ENCODE assay signal across 11 mouse cellular contexts in the genomic region with DNA sequence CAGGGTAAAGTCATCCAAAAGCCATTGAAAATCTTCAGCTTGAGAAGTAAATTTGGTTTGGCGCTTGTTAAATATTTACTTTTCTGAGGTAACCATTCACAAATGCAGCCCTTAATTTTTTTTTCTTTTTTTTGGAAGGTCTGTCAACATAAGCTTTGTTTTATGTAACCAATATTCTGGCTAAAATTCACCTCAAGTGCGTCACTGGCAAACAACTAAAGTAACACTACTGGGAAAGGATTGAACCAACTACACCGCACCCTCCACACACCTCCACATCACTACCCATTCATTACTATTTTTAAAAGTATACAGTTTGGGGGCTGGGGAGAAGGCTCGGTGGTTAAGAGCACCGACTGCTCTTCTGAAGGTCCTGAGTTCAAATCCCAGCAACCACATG. TPM values are rescaled to one million over a fixed set of nuclear protein-coding genes. Genes with fewer than 3 reads are reported as not detected.
DNase-seq lines count a peak whose midpoint lies in the region; ATAC-seq lines count a peak whose summit lies in the region.
"Had no signal": no experiment of that assay in that cellular context is flagged by ENCODE, and none has a peak within 500 bp of the region (broad histone marks: within the 10 kb centered on the region; RNA-seq: fewer than 3 reads in every experiment).

No protein-coding gene starts in this region.

- H3K4me1 ChIP-seq in intestine, embryonic 14.5 days (replicated peaks; ENCODE audit: control insufficient read depth, insufficient read depth, low read length): 0 out of 2 replicates have a peak, but pooled peaks cover 7% of the 10 kb centered on the region
- peaks cover 36% of the 10 kb centered on the region for H3K4me1 ChIP-seq in limb, embryonic 15.5 days
- peaks cover 4% of the 10 kb centered on the region; the same call in 1 of the 2 replicates for H3K4me1 ChIP-seq in forebrain, embryonic 11.5 days (replicated peaks; ENCODE audit: control insufficient read depth, insufficient read depth, low read length)

- DNase-seq in kidney, adult 9 months: peak; percentile 74
- DNase-seq in kidney, adult 11 months: no peak
- DNase-seq in intestine, embryonic 14.5 days (ENCODE audit: low spot score): no peak
- peak; percentile 84 for DNase-seq in lung, postnatal 36 days
- no peak for DNase-seq in forebrain, embryonic 11.5 days (ENCODE audit: low spot score)
- no peak for DNase-seq in left cerebral cortex, postnatal 10 days (ENCODE audit: extremely low spot score in 1 of 2, low spot score in 2 of 2)
- DNase-seq: adrenal gland, postnatal 25 days; gastrocnemius, postnatal 36 days; heart, postnatal 36 days had no signal

- WGBS in intestine, embryonic 14.5 days: 52% methylated on average over 5 of the region's 5 CpGs
- 85% methylated on average over 5 of the region's 5 CpGs for WGBS in limb, embryonic 15.5 days
- 95% methylated on average over 5 of the region's 5 CpGs for WGBS in forebrain, embryonic 11.5 days

- H3K4me3 ChIP-seq in intestine, embryonic 14.5 days (ENCODE audit: low read depth, low read length): peak overlapping the region; percentile 62
- H3K4me3 ChIP-seq in limb, embryonic 15.5 days: no peak overlapping the region
- H3K4me3 ChIP-seq in forebrain, embryonic 11.5 days (ENCODE audit: low read depth, low read length): no peak overlapping the region

- intact Hi-C loops in left cerebral cortex, postnatal 10 days (cut with DNase I): no loop called here

- H3K9ac ChIP-seq in intestine, embryonic 14.5 days (ENCODE audit: low read length): no peak overlapping the region; the same call in 1 of the 2 replicates
- no peak overlapping the region for H3K9ac ChIP-seq in limb, embryonic 15.5 days
- H3K9ac ChIP-seq in forebrain, embryonic 11.5 days (ENCODE audit: low read length): no peak overlapping the region

- H3K4me2 ChIP-seq in intestine, embryonic 14.5 days (ENCODE audit: low read length): peak overlapping the region; percentile 56
- H3K4me2 ChIP-seq in limb, embryonic 15.5 days: peak overlapping the region; percentile 68; the same call in 1 of the 2 replicates
- no peak overlapping the region for H3K4me2 ChIP-seq in forebrain, embryonic 11.5 days (ENCODE audit: low read depth, low read length, severe bottlenecking)

- no peaks in the 10 kb centered on the region for H3K27me3 ChIP-seq in intestine, embryonic 14.5 days (replicated peaks; ENCODE audit: control insufficient read depth, insufficient read depth, low read length)
- H3K27me3 ChIP-seq in limb, embryonic 15.5 days: no peaks in the 10 kb centered on the region
- H3K27me3 ChIP-seq in forebrain, embryonic 11.5 days (ENCODE audit: control insufficient read depth, insufficient read depth, low read length): peaks cover 5% of the 10 kb centered on the region; the same call in 1 of the 2 replicates

- no peak for ATAC-seq in intestine, embryonic 14.5 days (replicated peaks; ENCODE audit: low FRiP score, low TSS enrichment, low read depth)
- ATAC-seq in limb, embryonic 15.5 days (ENCODE audit: insufficient number of reproducible peaks, low FRiP score, low TSS enrichment, low read depth): no peak
- ATAC-seq in forebrain, embryonic 11.5 days (replicated peaks; ENCODE audit: low FRiP score): no peak

- H3K27ac ChIP-seq in intestine, embryonic 14.5 days (ENCODE audit: low read depth): no peak overlapping the region
- no peak overlapping the region for H3K27ac ChIP-seq in limb, embryonic 15.5 days
- H3K27ac ChIP-seq in forebrain, embryonic 11.5 days (ENCODE audit: low read depth, low read length): no peak overlapping the region

- H3K36me3 ChIP-seq in intestine, embryonic 14.5 days (ENCODE audit: control insufficient read depth, insufficient read depth, low read length): peaks cover 2% of the 10 kb centered on the region; the same call in 1 of the 2 replicates
- H3K36me3 ChIP-seq in limb, embryonic 15.5 days: peaks cover 6% of the 10 kb centered on the region; the same call in 1 of the 2 replicates
- no peaks in the 10 kb centered on the region for H3K36me3 ChIP-seq in forebrain, embryonic 11.5 days (ENCODE audit: control insufficient read depth, insufficient read depth, low read length)

- no peaks in the 10 kb centered on the region for H3K9me3 ChIP-seq in intestine, embryonic 14.5 days (ENCODE audit: control insufficient read depth, low read length)
- H3K9me3 ChIP-seq in limb, embryonic 15.5 days: no peaks in the 10 kb centered on the region
- H3K9me3 ChIP-seq in forebrain, embryonic 11.5 days (ENCODE audit: control insufficient read depth, low read length): no peaks in the 10 kb centered on the region

RNA-seq across cellular contexts. Expression of a gene that starts 1.6 kb away (rescaled TPM):
- 873 and 898 TPM in 2 replicates for polyA plus RNA-seq in intestine, embryonic 14.5 days (2014; fragmentation: Nextera tagmentation; extraction: Ambion mirVana)
- 264 and 274 TPM in 2 replicates for polyA plus RNA-seq in limb, embryonic 15.5 days (2015; fragmentation: Nextera tagmentation; extraction: Ambion mirVana)
- polyA plus RNA-seq in forebrain, embryonic 11.5 days (2014; fragmentation: Nextera tagmentation; extraction: Ambion mirVana): 134 and 137 TPM in 2 replicates
- total RNA-seq in left cerebral cortex, postnatal 10 days (2021): 10 to 100 TPM; 70.8 to 73.0 TPM

RNA-seq across cellular contexts. Expression of a gene that starts 24.8 kb away (rescaled TPM):
- 0.26 and 0.48 TPM in 2 replicates for polyA plus RNA-seq in intestine, embryonic 14.5 days (2014; fragmentation: Nextera tagmentation; extraction: Ambion mirVana)
- 0.06 and 0.10 TPM in 2 replicates for polyA plus RNA-seq in limb, embryonic 15.5 days (2015; fragmentation: Nextera tagmentation; extraction: Ambion mirVana)
- polyA plus RNA-seq in forebrain, embryonic 11.5 days (2014; fragmentation: Nextera tagmentation; extraction: Ambion mirVana): 0.36 TPM in 1 of 2 replicates, not detected in the other
- total RNA-seq in left cerebral cortex, postnatal 10 days (2021): not detected
- total RNA-seq: adrenal gland, postnatal 25 days; gastrocnemius, postnatal 36 days; heart, postnatal 36 days had no signal
- polyA plus RNA-seq: macrophage had no signal

RNA-seq across cellular contexts. Expression of a gene that starts 35.8 kb away (rescaled TPM):
- 39.8 and 42.3 TPM in 2 replicates for polyA plus RNA-seq in intestine, embryonic 14.5 days (2014; fragmentation: Nextera tagmentation; extraction: Ambion mirVana)
- polyA plus RNA-seq in limb, embryonic 15.5 days (2015; fragmentation: Nextera tagmentation; extraction: Ambion mirVana): 16.8 and 17.1 TPM in 2 replicates
- 12.7 and 15.1 TPM in 2 replicates for polyA plus RNA-seq in forebrain, embryonic 11.5 days (2014; fragmentation: Nextera tagmentation; extraction: Ambion mirVana)
- 10 to 100 TPM; 28.6 to 31.6 TPM for total RNA-seq in left cerebral cortex, postnatal 10 days (2021)

Comparison
In these comparisons a context has a peak if more than half of its experiments do, and no peak if none do; other contexts are left out.
1. DNase-seq: peak in kidney, adult 9 months (single experiment) and lung, postnatal 36 days (single experiment); none in kidney, adult 11 months (single experiment), intestine, embryonic 14.5 days (single experiment), forebrain, embryonic 11.5 days (single experiment) and left cerebral cortex, postnatal 10 days (0 of 2).